Mouse (Mus musculus) layer of hippocampus, adult 18-20 months (tissue): Measurements from ENCODE around the gene Pard6a. TPM values are rescaled to one million over a fixed set of nuclear protein-coding genes. Genes with fewer than 3 reads are reported as not detected.

Source experiments
- DNase-seq, 2 experiments: peaks; one replicate each; pipeline ENCODE4 v3.0.0; 2022; ENCODE audit warnings: low spot score in 2 of 2
- long read RNA-seq: library from polyadenylated mRNA; stranded (forward); transcript quantifications from one replicate; pipeline ENCODE4 v2.0.0, GENCODE M21; 2021
- total RNA-seq, 2 experiments: library from RNA; stranded (reverse); gene quantifications; 2 replicates each; pipeline ENCODE4 v1.2.3; 2021

The Pard6a gene
- 10 to 100 TPM; 34.0 to 34.7 TPM for total RNA-seq
- long read RNA-seq, transcript Pard6a-201 (3 exons, 1,265 nt) = major isoform, 11 of 41 reads
- long read RNA-seq, transcript Pard6a-205 (3 exons, 1,261 nt) = minor isoform, 10 of 41 reads
- long read RNA-seq, partial matches to known transcripts = 7 of 41 reads
- long read RNA-seq, other reads (novel, unspliced or antisense) = 8 of 41 reads

DNA sequence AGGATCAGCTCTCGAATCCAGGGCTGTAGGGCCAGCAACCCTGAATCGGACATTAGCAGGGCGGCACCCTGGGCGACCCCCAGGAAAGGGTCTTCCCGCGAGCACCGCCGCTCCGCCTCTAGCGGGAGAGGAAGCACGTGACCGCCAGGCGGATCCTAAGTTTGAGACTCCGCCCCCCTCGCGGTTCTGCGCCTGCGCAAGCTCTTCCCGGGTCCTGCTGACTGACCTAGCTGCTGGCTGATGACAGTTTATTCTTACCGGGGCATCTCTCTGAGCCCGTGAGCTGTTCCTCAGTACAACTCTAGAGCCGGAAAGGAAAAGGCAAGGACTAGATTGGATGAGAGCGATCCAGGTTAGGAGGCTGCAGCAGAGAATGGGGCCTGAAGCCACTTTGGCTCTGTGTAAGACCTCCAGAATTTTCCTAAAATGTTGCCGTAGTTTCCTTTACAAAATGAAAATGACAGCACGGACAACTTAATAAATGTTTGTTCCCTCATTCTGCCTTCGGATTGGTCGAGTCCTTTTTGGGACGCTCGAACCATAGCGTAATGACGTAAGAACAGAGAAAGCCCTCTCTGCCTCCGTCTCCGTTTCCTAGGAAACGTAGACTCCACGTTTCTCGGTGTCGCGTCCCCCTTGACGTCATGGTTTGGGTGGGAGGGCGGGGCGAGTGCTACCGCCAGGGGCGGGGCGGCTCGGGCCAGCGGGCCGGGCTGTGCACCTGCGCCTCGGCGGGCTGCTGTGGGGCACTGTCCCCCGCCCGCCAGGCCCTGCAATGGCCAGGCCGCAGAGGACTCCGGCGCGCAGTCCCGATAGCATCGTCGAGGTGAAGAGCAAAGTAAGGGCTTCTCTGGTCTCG is at the start of gene Pard6a, which contains the start of gene Acd:
TSS of gene Pard6a (plus strand) at position 183 of the 859 bp plus-strand sequence.
TSS of gene Acd (minus strand) at position 137 of the 859 bp plus-strand sequence.
- DNase-seq = peak; percentile 92 to 97

DNA sequence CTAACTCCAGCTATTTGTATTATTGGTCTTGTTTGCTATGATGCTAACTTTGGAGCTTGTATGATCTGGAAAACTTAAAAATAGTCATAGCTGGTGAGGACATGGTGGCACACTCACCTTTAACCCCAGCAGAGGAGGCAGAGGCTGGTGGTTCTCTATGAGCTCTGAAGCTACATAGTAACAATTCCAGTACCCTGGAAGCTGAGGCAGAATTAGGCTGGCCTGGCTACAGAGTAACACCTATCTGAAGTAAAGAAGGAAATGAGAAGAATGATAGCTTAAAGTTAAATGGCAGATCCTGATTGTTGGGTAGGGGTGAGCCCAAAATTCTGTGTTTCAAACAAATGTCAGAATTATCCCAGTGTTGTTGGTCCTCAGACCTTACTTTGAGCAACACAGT is 43.3 kb upstream of the Pard6a start:
- no peak for DNase-seq

DNA sequence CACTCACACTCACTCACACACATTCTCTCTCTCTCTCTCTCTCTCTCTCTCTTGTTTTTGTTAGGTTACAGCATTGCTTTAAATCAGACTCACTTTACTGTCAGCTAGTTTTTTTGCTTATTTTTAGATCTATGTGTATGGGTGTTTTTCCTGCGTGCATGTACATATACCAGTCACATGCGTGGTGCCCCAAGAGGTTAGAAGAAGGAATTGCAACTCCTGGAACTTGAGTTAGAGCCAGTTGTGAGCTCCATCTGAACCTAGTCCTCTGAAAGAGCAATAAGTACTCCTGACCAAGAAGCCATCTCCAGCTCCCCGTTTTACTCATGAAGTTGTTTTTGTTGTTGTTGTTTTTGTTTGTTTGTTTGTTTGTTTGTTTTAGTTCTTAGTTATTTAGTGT is 39.8 kb upstream of the Pard6a start:
- DNase-seq = no peak

DNA sequence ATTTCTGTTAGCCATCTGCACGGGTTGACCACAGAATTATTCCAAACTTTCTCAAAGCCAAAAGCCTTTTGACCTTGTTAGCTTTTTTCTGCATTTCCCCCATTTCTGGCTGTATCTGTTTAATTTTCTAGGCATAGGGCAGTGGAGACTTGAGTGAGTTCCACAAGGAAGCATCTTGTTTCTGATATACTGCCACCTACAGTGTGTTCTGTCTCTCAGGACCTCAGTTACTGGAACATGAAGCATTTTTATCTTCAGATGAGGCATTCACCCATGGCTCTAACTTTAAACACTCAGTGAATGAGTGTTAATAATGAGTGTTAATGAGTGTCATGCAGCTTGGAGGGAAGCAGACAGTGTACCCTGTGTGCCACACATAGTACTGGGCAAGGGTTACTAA is 23.1 kb upstream of the Pard6a start:
- no peak for DNase-seq

DNA sequence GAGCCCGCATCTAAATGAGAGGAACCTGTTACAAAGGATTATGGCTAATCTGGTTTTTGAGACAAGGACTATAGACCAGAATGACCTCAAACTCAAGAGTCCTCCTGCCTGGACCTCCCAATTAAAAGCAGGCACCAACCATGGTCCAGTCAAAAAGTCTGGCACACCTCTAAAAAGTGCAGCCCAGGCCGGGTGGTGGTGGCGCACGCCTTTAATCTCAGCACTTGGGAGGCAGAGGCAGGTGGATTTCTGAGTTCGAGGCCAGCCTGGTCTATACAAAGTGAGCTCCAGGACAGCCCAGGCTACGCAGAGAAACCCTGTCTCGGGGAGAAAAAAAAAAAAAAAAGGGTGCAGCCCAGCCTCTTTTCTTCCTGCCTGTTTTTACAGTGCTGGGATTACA is 15.6 kb upstream of the Pard6a start:
- no peak for DNase-seq

DNA sequence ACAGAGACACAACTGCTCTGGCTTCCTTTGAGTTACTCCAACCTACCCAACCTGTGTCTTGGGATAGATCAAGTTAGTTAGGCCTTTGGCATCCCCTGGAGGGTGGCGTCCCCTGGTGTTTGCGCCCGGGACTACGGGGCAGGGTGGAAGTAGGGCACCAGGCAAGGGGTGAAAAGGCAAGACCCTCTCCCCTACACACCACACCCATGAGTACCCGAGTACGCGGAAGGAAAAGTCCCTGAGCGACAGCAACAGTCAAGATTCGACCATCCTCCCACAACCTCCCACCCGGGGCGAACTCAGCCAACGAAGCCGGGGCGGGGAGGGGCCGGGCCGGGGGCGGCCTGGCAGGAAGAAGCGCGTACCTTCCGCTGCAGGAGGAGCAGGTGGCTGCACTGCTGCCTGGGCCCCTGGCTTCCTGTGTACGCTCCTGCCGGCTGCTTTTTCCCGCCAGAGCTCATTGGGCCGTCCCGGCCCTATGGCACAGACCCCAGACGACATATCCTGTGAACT is 15.1 kb upstream of the Pard6a start, which contains the start of gene Carmil2:
TSS of gene Carmil2 (plus strand) at position 479 of the 513 bp plus-strand sequence.
- no peak for DNase-seq

DNA sequence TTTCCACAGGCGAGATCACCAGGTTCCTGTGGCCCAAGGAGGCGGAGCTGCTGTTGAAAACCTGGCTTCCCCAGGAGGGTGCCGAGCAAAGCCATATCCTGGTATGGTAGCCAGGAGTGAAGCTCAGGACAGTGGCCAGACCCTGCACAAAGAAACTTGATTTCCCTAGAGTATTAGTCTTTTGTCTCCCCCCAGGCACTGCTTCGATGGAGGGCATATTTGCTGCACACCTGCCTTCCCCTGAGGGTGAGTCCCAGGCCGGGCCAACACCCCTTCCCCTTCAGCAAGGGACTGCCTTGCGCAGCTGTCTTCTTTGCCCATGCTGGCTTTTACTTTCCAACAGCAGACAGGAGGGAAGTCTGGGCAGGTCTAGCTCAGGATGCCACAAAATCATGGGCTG is 14.4 kb upstream of the Pard6a start:
- no peak for DNase-seq

DNA sequence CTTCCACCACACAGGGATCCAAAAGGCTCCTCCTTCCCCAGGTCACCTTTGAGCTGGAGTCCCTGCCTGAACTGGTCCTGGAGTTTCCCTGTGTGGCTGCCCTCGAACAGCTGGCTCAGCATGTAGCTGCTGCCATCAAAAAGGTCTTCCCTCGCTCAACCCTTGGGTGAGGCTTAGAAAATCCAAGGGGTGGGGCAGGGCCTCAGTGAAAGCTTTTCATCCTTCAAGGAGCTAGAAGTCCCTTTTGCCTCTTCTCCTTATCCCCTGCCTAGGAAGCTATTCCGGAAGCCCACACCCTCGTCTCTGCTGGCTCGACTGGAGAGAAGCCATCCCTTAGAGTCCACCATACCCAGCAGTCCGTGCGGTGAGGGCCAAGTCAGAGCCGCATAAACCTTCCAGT is 13.4 kb upstream of the Pard6a start:
- no peak for DNase-seq

DNA sequence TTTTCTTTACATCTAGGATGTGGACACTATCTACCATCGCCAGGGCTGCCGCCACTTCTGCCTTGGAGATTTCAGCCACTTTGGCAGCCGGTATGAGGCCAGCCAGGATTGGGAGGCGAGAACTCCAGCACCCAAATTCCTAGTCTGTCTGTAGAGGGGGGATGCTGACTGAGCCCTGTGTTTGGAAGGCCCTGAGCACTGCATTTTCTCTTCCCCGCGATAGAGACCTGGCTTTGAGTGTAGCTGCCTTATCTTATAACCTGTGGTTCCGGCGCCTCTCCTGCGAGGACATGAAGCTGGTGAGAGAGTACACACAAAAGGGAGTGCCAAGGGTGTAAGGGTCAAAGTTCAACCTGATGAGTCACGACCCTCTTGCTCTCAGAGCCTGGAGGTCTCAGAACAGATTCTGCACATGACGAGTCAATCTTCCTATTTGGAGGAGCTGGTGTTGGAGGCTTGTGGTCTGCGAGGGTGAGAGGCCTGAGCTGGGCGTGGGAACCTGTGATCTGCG is 12.7 kb upstream of the Pard6a start:
- DNase-seq = no peak

DNA sequence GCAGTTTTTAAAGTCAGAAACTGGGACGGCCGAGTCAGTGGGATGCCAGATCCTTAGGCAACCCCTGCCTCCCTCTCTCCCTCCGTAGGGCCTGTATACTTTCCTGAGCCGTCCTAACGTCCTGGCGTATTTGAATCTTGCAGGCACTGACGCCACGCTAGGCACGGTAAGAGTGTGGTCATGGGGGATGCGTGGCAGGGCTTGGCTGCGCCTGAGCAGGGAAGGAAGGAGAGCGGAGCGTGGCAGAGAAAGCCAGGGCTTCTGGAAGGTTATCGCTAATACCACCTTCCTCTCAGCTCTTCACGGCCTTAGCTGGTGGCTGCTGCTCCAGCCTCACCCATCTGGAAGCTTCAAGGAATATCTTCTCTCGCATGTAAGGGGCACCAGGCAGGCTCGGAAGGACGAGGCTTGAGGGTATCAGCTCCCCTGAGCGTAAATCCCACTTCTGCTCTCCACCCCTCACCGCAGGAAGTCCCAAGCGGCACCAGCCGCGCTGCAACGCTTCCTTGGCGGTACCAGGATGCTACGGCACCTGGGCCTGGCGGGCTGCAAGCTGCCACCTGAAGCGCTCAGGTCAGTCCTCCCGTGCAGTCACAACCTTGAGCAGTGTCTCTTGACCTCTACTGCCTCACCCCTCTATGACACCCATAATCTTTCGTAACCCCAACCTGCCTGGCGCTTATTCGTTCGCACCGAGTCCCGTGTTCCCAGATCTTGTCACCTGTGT is 11.5 kb upstream of the Pard6a start:
- no peak for DNase-seq

DNA sequence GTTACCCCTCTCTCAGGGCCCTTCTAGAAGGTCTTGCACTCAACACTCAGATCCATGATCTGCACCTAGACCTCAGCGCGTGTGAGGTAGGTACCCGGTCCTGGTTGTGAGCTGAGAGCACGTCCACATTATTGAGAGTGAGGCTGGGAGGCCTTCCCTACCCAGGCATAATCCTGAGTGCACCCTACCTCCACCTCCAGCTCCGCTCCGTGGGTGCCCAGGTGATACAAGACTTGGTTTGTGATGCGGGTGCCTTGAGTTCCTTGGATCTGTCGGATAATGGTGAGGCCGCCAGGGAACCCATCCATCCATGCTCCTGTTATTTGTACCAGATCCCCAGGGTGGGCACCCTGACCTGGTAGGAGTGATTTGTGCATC is 11.0 kb upstream of the Pard6a start:
- no peak for DNase-seq

DNA sequence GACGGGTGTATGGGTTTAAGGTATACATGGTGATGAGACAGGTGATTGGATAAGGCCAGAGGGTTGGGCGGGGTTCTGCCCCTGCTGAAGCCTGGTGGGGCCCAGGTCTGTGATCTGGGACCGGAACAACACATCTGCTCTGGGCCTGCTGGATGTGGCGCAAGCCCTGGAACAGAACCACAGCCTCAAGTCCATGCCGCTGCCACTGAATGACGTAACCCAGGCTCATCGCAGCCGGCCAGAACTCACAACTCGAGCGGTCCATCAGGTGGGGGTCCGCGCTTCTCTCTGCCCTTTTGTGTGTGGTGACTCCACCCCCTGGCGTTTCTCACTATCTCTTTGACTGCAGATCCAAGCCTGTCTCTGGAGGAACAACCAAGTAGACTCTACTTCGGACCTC is 10.0 kb upstream of the Pard6a start:
- DNase-seq = no peak

DNA sequence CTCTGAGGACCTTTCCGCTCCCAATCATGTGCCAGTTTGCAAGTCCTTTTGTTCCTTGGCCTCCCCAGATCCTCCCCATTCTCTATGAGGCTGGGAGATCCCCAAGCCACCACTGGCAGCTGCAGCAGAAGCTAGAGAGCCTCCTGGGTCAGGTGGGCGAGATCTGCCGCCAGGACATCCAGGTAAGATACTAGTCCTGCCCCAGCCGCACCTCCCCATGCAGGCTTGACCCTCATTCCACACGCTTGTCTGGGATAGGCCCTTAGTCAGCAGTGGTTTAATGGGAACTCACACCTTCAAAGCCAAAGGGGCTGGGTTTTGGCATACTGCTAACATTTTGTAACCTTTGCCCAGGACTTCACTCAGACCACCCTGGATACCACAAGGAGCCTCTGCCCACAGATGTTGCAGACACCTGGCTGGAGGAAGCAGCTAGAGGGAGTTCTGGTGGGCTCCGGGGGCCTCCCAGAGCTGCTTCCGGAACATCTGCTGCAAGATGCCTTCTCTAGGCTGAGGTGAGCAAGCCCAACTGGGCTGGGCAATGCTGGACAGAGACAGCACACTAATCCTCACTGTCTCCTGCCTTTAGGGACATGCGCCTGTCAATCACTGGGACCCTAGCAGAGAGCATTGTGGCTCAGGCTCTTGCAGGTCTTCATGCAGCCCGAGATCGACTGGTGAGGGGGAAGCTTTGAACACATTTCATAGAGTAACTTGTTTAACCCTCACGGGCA is 8.3 kb upstream of the Pard6a start:
- no peak for DNase-seq

DNA sequence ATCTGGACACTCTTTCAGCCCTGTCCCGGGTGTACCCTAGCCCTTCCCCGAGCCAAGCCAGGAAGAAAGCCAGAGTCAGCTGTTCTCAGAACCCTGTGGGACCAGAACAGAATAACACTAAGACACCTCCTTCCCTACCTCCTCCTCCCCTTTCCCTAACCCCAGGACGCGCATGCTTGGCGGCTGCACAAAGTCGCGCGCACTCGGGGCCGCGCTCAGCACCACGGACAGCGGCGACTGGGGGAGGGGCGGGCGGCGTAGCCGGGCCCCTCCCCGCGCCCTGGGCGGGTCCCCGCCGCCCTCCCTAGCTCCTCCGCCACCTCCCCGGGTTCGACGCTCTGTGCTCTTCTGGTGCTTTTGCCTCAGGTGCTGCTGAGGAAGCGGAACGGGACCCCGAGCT is 7.3 kb upstream of the Pard6a start:
- DNase-seq = peak; percentile 81 to 83

DNA sequence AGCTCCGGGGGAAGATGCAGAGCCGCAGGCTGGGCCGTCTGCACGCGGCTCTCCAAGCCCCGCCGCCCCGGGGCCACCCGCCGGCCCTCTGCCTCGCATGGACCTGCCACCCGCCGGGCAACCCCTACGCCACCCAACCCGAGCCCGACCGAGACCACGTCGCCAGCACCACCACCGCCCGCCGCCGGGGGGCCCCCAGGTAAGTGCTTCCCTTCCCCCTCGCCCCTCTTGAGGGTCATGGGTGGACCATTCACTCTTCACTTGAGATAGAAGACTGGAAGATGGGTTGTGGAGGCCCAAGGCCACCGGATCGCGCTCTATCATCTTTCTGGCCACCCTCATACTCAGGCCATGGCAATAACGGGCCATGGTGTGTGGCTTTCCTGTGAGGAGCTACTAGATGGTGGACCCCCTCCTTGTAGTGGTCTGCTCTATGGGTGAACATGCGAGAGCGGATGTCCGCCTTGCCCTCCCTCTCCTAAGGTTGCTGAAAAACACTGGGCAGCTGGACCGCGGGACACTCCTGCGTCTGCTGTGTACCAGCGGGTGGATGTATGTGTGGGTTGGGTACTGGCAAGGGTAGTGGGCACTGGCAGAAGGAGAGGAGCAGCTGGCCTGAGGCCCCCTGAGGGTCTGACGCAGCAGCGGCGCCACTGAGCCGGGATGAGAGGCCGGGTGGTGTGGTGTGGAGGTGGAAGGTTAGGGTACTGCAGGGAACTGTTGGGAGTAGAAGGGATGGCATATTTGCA is 6.7 kb upstream of the Pard6a start:
- peak in 1 of 2 experiments; percentile 53 for DNase-seq

DNA sequence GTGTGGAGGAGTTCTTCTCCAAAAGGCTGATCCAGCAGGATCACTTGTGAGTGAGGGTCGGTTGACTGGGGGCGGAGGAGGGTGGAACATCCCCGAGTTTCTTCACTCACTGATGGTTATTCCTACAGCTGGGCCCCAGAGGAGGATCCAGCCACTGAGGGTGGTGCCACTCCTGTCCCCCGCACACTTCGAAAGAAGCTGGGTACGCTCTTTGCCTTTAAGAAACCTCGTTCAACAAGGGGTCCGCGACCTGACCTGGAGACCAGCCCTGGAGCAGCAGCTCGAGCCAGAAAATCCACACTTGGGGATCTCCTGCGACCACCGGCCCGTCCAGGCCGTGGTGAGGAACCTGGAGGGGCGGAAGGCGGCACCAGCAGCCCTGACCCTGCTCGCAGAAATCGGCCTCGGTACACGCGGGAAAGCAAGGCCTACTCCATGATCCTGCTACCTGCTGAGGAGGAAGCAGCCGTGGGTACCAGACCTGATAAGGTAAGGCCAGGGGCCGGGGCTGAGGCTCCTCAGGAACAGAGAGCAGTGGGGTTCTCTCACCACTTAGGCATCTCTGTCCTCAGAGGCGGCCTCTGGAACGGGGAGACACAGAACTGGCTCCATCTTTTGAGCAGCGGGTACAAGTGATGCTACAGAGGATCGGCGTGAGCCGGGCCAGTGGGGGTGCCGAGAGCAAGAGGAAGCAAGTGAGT is 5.7 kb upstream of the Pard6a start:
- DNase-seq = no peak

DNA sequence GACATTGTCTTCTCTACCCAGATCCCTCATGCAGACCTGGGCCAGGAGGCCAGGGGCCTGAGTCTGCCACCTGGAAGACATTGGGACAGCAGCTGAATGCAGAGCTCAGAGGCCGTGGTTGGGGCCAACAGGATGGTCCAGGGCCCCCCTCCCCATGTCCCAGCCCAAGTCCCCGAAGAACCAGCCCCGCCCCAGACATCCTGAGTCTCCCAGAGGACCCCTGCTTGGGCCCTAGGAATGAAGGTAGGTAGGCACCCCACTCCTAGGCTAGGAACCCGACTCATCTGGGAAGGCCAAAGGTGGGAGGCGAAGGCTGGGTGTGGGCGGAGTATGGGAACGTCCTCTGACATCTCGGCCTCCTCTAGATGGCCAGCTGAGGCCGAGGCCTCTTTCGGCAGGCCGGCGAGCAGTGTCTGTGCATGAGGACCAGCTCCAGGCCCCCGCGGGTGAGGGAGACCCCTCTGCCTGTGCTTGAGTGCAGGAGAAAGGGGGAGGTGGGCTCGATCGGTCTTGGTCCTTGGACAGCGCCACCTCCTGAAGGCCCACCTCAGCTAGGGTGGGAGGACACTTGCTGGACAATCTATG is 3.7 kb upstream of the Pard6a start:
- no peak for DNase-seq

DNA sequence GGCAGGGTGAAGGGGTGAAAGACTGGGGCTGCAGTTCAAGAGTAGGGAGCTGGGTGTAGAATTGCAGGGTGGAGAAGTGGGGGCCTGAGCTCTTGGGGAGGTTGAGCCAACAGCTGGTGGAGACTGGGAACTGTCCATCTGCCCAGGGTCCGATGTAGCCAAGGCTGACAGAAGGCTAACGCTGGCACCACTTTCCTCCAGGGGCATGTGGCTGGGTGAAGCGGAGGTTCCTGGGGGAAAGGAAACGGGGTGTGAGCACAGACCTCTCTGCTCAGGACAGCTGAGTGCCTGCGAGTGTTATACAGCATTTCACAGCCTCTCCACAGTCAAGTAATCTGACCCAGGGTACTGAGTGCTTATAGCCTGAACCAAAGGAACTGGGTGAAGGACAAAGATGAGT is 2.2 kb upstream of the Pard6a start:
- DNase-seq = no peak
